Mouse (Mus musculus) gastrocnemius, postnatal 36 days (tissue): ENCODE measurements around the gene Fdx1l. TPM values are rescaled to one million over a fixed set of nuclear protein-coding genes. Genes with fewer than 3 reads are reported as not detected.
A peak's percentile ranks its signal among the peaks of the same experiment; 100 is the strongest.

Experiments used
- DNase-seq, 2 experiments: peaks; one replicate each; pipeline ENCODE4 v3.0.0; 2022
- intact Hi-C: fragments of 180-260 bp; cut with DNase I; formaldehyde crosslinking; loops from one replicate; pipeline ENCODE4 v1.15.1; 2025
- microRNA-seq, 2 experiments: library from miRNA; unstranded; fragments of <30 nt; microRNA quantifications; one replicate each; pipeline ENCODE4 v1.2.0; 2021
- total RNA-seq, 2 experiments: library from RNA; stranded (reverse); gene quantifications; 2 replicates each; pipeline ENCODE4 v1.2.3; 2021

The Fdx1l gene
- total RNA-seq, 2 experiments from 2014 or later = 37.5 to 40.4 TPM

DNA sequence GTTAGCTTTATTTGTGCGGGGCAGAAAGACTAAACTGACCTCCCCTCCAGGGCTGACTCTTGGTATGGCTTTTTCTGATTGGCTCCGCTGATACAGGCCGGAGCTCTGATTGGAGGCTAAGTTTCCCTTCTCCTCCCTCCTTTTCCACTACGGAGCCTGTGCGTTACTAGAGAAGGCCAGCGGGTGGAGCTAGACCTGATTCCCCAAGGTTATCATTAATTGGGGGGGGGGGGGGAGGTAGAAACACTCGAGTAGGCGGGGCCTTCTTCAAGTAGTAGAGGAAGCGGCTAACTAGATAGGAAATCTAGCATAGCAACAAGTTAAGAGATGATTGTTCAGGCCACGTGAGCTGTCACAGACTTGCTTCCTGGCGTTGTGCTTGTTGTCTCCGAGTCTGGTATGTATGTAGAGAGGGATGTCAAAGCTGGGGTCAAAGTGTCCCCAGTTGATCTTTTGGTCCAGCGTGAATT is 42.6 kb downstream of the Fdx1l start:
- peak; percentile 78 to 84 for DNase-seq
- intact Hi-C loops = loop anchor here (5.0 kb wide), 1 partner anchor 106 kb away; no protein-coding TSS in a partner anchor

GRCm38 (mm10) chr9:21030055-21030600 is 43.3 kb downstream of the Fdx1l start:
- DNase-seq = no peak
- intact Hi-C loops = loop anchor here (5.0 kb wide), 1 partner anchor 107 kb away; no protein-coding TSS in a partner anchor

GRCm38 (mm10) chr9:21029291-21030054 is 43.9 kb downstream of the Fdx1l start, which contains the start of gene Icam4:
Gene Icam4 (plus strand): TSS chr9:21029373.
- intact Hi-C loops = loop anchor here (5.0 kb wide), 1 partner anchor 108 kb away; no protein-coding TSS in a partner anchor
- peak; percentile 81 to 83 for DNase-seq

DNA sequence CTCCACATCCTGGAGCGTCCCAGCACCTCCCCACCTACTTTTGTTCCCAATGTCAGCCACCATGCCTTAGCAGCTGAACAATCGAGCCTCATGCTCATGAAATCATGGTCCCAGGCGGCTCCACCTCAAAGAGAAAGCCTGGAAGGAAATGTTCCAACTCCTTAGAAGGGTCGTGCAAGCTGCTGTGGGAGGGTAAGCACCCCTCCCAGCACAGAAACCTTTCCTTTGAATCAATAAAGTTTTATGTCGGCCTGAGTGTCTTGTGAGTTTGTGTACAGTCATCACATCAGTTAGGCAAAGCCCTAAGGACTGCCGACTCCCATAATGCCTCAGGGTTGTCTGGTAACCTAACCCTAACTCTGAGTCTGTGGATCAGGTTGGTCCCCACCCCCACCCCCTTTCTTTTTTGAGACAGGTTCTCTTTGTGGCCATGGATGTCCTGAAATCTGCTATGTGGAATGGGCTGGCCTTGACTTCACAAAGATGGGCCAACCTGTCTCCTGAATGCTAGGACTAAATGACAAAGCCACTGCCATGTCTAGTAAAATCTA is 44.8 kb downstream of the Fdx1l start:
- no peak for DNase-seq
- intact Hi-C loops = no loop called here

GRCm38 (mm10) chr9:21027774-21028290 is 45.6 kb downstream of the Fdx1l start:
- DNase-seq = no peak
- intact Hi-C loops = no loop called here

DNA sequence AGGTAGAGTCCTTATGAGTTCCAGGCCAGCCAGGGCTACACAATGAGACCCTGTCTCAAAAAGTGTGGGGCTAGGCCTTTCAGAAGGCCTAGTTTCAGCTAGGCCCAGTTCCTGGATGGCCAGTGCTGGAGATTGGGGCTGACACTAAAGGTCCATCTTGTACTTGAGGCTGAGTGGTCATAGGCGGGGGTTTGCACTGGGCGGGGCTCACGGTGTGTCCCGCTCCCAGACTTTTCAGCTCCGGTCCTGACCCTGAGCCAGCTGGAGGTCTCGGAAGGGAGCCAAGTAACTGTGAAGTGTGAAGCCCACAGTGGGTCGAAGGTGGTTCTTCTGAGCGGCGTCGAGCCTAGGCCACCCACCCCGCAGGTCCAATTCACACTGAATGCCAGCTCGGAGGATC is 46.6 kb downstream of the Fdx1l start:
- DNase-seq = no peak
- intact Hi-C loops = no loop called here

DNA sequence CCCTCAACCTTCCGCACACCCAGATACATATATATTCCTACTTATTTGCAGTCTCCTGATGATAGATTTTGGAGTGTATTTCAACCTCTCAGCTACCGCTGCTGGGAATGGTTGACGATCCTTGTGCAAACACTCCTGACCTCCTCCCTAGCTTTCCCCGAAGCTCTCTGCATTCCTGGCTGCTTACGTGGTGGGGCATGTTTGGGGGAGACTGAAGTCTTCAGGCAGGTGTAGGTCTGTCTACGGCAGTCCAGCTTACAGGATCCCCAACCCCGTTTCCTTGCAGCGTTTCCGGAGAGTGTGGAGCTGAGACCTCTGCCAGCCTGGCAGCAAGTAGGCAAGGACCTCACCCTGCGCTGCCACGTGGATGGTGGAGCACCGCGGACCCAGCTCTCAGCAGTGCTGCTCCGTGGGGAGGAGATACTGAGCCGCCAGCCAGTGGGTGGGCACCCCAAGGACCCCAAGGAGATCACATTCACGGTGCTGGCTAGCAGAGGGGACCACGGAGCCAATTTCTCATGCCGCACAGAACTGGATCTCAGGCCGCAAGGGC is 48.1 kb downstream of the Fdx1l start:
- no peak for DNase-seq
- intact Hi-C loops = no loop called here

- DNase-seq = no peak
- intact Hi-C loops = no loop called here
Measured at GRCm38 (mm10) chr9:21022726-21023125, 50.7 kb downstream of the Fdx1l start.

DNA sequence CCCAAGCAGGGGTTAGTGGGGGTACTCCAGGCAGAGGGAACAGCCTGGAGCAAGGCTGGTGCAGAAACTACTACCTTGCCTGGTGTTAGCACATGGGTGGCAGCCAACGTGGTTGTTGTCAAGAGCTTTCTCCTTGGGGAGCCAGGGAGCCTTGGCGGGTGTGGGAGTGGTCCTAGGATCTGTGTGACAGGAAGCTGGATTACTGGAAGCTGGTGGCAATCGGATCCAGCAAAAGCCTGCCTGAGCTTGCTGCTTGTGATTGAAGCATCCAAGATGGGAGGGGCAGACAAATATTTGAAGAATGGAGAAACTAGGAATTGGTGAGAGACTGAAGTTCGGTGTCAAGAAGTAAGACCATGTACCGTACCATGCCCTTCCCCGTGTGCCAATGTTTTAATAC is 51.1 kb downstream of the Fdx1l start:
- intact Hi-C loops = no loop called here
- no peak for DNase-seq

DNA sequence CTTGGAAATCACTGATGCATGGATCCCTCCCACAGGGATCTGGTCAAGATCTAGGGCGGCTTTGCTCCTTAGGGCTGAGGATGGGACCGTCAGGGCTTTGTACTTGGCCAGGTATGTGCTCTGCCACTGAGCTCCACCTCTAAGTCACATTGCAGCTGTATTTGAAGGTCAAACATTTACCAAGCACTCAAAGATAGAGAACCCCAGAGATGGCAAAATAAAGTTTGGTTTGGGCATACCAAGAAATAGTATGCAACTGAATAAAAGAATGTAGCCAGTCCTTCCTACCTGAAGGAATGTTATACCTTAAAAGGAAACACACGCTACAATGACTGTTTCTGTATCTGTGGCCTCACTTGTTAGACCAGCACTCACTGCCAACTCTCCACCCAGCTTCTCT is 52.1 kb downstream of the Fdx1l start:
- DNase-seq = no peak
- intact Hi-C loops = no loop called here

- intact Hi-C loops = no loop called here
- no peak for DNase-seq
Measured at GRCm38 (mm10) chr9:21018600-21018999, 54.8 kb downstream of the Fdx1l start.

Small RNA genes within 50 kb of the gene (microRNA-seq; reads per million reads assigned to microRNA genes)
- gene Mir1900 (0 reads per million in 2 experiments), gene Mir7082 (0 to 0.36 reads per million in 2 experiments)

Other genes with a start within 250 kb of the Fdx1l start
- 1 to 10 TPM; 1.7 TPM for gene A230050P20Rik, start 205.0 kb downstream of the Fdx1l start, total RNA-seq
- 1 to 10 TPM; 3.8 to 5.2 TPM for gene Angptl6, start 193.9 kb downstream of the Fdx1l start, total RNA-seq
- gene Ppan, start 185.4 kb downstream of the Fdx1l start, total RNA-seq = 1 to 10 TPM; 6.1 to 8.7 TPM
- gene Eif3g, start 175.0 kb downstream of the Fdx1l start, total RNA-seq = 10 to 100 TPM; 88.8 to 96.0 TPM
- gene Dnmt1, start 113.7 kb downstream of the Fdx1l start, total RNA-seq = 1 to 10 TPM; 6.0 to 7.7 TPM
- 1 to 10 TPM; 1.5 to 1.6 TPM for gene S1pr2, start 96.8 kb downstream of the Fdx1l start, total RNA-seq
- gene Mrpl4, start 70.9 kb downstream of the Fdx1l start, total RNA-seq = 10 to 100 TPM; 58.5 to 58.7 TPM
- 1 to 10 TPM; 1.9 to 2.1 TPM for gene Icam1, start 57.6 kb downstream of the Fdx1l start, total RNA-seq
- 1 to 10 TPM; 1.2 to 1.7 TPM for gene Icam4, start 44.2 kb downstream of the Fdx1l start, total RNA-seq
- not detected for gene Icam5, start 41.5 kb downstream of the Fdx1l start, total RNA-seq
- not detected for gene Zglp1, start 6.5 kb downstream of the Fdx1l start, total RNA-seq
- under 1 TPM in 1 of 2 experiments, not detected in 1; 0.17 TPM for gene Gm49373, start 518 bp downstream of the Fdx1l start, total RNA-seq
- gene Gm38431, start 18.4 kb upstream of the Fdx1l start, total RNA-seq = 1 to 10 TPM; 1.6 TPM
- 10 to 100 TPM; 13.8 to 17.9 TPM for gene Raver1, start 18.4 kb upstream of the Fdx1l start, total RNA-seq
- 1 to 10 TPM; 4.2 to 4.4 TPM for gene Tyk2, start 57.6 kb upstream of the Fdx1l start, total RNA-seq
- gene Cdc37, start 76.4 kb upstream of the Fdx1l start, total RNA-seq = 100 to 1,000 TPM; 123 to 126 TPM
- gene Pde4a, start 92.1 kb upstream of the Fdx1l start, total RNA-seq = 10 to 100 TPM; 42.2 to 53.9 TPM
- gene Keap1, start 165.7 kb upstream of the Fdx1l start, total RNA-seq = 10 to 100 TPM; 56.5 to 58.3 TPM
- under 1 TPM in 1 of 2 experiments, not detected in 1; 0.12 TPM for gene S1pr5, start 174.8 kb upstream of the Fdx1l start, total RNA-seq
- gene Atg4d, start 191.7 kb upstream of the Fdx1l start, total RNA-seq = 10 to 100 TPM; 62.0 to 65.7 TPM
- 10 to 100 TPM in 1 of 2 experiments, 1 to 10 TPM in 1; 9.1 to 11.6 TPM for gene Kri1, start 214.4 kb upstream of the Fdx1l start, total RNA-seq
- 10 to 100 TPM in 1 of 2 experiments, 1 to 10 TPM in 1; 8.4 to 10.1 TPM for gene Cdkn2d, start 217.8 kb upstream of the Fdx1l start, total RNA-seq
- not detected for gene Ap1m2, start 238.7 kb upstream of the Fdx1l start, total RNA-seq
- 100 to 1,000 TPM; 135 to 148 TPM for gene Slc44a2, start 247.1 kb upstream of the Fdx1l start, total RNA-seq